Mouse (Mus musculus) spleen, postnatal 4 days (tissue): Measurements from ENCODE around the gene Pde3a.
"Not testable (repeated sequence)": the region's sequence is repeated elsewhere in the genome, so short reads cannot be mapped to it uniquely, and the experiment has no call there.

Experiments
- DNase-seq, 2 experiments: peaks; one replicate each; pipeline ENCODE4 v3.0.0; 2022; ENCODE audit warnings: low spot score in 2 of 2

Pde3a gene

GRCm38 (mm10) chr6:141322961-141323360 is 73.9 kb downstream of the Pde3a start:
- DNase-seq: no peak

GRCm38 (mm10) chr6:141327134-141327533 is 78.1 kb downstream of the Pde3a start:
- not testable (repeated sequence) for DNase-seq

DNA sequence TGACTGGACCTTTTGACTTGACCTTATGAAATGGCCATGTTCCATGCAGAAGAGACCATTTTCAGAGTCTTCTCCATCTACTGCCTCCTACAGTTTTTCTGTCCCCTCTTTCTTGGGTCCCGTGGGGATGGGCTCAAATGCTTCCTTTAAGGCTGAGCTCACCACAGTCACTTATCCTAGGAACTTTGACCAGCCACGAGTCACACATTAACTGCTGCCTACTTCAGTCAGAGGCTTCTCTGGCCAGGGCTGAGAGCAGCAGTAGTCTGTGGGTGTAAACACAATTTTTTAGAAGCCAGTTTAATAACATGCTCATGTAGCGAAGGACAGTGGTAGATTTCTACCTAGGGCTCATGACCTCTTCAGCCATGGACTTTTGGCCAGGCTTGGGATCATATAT is 79.0 kb downstream of the Pde3a start:
- no peak for DNase-seq

DNA sequence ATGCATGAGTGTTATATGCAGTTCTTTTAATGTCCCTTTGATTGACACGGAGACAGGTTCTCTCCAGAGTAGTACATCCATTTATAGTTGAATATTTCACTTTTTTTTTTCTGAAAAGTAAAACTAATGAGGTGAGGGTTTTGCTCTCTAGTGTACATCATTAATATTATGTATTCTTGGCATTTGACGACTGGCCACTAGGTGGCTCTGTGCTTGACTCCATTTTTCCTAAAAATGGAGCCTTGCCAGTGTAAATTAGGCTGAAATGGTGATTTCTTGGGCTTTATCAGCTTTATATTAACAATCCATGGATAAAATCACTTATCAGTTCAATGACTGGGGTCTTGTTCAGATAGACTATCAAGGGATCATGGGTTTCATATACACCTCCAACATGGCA is 82.4 kb downstream of the Pde3a start:
- no peak for DNase-seq

DNA sequence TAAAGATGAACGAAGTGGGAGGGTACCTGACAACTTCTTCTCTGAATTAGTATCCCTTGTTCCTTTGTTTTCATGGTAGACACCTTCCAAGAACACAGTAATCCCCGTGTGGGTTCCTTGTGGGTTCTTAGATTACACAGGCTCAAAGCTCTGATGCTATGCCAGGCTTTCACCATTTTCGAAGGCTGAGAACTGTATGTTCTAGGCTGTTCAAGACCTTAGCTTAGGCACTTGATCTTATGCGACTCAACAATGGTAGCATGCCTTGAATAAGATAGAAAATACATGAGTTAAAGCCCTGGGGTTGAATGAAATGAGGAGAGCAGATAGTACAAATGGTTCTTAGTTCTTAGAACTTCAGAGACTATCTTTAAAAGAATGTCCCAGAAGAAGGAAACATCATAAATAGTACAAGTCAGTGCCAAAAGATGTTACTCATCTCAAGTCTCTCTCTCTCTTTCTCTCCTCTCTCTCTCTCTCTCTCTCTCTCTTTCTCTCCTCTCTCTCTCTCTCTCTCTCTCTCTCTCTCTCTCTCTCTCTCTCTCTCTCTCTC is 83.6 kb downstream of the Pde3a start:
- DNase-seq: no peak

- DNase-seq: no peak
These were observed 84.2 kb downstream of the Pde3a start for GRCm38 (mm10) chr6:141333245-141333644.

GRCm38 (mm10) chr6:141335878-141336277 is 86.8 kb downstream of the Pde3a start:
- no peak for DNase-seq

DNA sequence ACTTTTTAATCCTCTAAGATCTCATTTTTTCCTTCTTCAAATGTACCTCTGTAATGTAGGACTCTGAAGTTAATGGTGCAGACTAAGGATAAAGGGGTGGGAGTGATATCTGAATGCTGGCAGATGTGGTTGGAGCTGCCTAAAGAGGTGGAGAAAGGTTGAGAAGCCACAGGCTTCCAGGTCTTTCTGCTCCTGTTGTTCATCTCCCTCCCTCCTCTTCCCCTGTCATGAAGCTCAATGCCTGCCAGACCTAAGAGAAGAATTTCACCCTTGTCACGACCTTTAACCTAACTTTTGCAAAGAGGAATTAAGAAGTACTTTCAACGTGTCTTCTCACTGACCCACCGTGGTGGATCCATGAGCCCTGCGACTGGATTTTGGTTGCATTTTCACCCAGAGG is 87.4 kb downstream of the Pde3a start:
- DNase-seq: no peak

DNA sequence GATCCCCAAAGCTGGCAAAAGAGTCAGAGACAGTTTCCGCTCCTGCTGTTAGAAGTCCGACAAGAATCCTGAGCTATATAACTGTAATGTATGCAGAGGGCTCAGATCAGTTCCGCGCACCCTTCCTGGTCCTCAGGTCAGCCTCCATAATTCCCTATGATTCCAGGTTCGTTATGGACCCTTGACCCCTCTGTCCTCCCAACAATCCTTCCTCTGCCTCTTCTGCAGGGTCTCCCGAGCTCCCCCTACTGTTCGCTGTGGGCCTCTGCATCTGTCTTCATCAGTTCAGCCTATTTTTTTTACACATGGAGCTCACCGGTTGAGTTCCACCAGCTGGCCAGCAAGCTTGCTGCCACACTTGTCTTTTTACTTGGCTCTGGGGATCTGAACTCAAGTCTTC is 88.6 kb downstream of the Pde3a start:
- DNase-seq: peak in 1 of 2 experiments; percentile 61

GRCm38 (mm10) chr6:141341385-141341784 is 92.3 kb downstream of the Pde3a start:
- DNase-seq: no peak

DNA sequence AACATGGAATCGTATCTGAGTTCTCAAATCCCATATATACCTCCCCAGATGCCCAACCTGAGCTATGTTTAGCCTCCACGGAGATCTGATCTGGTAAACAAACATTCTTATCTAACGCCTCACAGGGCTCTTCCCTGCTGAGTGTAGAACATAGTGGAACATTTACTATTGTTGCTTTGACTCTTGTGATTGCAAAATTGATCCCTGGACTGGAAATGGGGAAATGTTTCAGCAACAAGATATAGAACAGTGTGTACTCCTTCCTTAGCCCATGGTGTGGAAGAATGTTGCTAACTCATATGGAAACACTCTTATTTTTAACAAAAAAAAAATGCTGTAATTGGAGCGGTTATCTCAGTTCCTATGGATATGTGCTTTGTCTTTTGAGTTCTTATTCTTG is 98.8 kb downstream of the Pde3a start:
- no peak for DNase-seq

GRCm38 (mm10) chr6:141348542-141348941 is 99.5 kb downstream of the Pde3a start:
- no peak for DNase-seq

DNA sequence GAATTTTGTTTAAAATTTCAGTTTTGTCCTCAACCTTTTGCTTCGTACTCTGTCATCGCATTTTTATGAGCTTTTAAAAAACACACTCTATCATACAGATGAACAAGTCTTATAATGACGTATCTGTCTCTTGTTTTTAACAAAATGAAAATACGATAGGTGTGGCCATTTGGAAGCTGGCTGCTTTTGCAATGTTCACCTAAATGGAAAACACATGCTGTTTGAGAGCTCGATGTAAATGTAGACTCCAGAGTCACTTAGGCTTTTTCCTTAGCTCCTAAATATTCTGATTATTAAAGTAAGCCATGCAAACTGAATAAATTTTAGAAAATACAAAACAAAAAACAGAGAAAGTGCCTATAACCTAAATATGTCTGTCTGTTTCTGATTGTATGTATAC is 101.2 kb downstream of the Pde3a start:
- no peak for DNase-seq

DNA sequence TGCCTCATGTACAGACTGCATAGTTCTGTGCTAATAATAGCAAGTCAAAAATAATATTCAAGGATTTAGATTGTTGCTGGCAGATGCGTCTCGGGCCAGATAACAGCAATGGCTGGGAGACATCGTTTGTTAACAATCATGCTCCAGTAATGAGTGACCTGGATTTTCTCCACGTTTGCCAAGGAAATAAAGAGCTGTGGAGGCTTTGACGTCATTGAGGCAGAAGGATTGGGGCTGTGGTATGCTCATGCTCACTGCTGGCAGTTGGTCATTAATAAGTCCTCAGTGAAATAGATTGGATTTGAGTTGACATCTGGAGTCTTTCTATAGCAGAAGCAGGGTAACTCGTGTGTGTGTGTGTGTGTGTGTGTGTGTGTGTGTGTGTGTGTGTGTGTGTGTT is 103.2 kb downstream of the Pde3a start:
- DNase-seq: no peak

DNA sequence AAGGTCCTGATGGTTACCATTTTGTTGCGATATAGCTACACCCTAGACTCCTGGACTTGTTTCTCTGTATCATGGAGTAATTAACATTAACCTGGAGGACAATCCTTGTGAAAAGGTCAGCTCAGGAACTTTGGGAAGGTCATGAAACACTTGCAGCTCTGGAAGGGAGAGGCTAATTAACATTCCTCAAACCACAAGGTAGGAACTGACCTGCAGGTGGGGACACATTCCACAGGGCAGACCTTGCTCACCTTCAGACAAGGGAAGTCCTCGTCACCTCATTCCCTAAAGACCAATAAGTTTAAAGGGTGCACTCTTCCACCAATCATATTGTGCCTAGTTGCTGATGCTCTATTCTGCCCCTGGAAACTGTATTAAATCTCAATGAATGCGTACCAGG is 114.6 kb downstream of the Pde3a start:
- no peak for DNase-seq

DNA sequence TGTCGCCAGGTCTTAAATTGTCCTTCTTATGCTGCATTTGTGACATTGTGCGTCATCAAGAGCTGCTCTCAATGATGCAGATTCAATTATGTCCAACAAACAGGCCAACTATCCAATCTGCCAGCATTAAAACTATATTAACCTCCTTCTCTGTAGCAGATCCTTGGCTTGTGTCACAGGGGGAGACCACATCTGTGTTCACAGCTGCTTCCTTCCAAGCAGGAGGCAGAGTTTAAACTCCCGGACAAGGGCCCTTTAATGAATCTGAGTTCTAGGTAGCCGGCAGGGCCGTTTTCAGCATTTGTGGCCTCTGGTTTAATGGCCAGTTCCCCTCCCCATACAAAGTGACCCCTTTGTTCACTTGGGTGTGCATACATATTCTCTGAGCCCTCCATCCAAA is 118.0 kb downstream of the Pde3a start:
- DNase-seq: no peak

DNA sequence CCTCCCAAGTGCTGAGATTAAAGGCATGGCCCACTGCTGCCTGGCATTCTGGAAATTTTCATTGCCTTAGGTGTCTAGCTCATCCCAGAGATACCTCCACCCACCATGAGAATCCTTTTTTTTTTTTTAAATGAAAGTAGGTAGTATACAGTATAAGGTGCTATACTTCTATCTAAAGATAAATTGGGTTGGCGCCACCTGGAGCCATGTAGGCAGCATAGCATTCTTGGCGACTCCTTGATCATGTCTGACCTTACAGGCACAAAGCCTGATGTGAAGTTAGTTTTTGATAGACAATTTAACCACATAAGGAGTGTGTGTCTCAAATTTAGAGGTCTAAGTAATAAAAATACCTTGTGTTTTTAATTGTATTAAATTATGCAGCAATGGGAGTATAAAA is 123.6 kb downstream of the Pde3a start:
- DNase-seq: no peak

GRCm38 (mm10) chr6:141374469-141375057 is 125.5 kb downstream of the Pde3a start:
- no peak for DNase-seq

DNA sequence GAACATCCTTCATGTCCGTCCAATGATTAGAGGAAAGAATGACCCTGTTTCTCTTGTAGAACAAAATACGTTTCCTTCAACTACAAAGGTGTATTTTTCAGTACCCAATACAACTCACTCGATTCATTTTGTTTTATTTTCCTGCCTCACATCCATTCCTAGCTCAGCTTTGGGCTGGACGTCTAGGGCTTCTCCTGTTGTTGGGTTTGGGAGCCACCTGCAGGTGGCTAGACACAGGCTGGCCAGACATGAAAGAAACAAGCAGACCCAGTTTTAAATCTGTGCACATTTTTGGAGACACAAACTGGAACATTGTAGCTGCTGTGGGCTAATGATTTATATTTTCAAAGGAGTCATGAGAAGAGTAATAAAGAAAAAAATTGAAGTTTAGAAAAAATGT is 126.1 kb downstream of the Pde3a start:
- DNase-seq: no peak

GRCm38 (mm10) chr6:141380927-141381326 is 131.9 kb downstream of the Pde3a start:
- peak in 1 of 2 experiments; percentile 34 for DNase-seq

DNA sequence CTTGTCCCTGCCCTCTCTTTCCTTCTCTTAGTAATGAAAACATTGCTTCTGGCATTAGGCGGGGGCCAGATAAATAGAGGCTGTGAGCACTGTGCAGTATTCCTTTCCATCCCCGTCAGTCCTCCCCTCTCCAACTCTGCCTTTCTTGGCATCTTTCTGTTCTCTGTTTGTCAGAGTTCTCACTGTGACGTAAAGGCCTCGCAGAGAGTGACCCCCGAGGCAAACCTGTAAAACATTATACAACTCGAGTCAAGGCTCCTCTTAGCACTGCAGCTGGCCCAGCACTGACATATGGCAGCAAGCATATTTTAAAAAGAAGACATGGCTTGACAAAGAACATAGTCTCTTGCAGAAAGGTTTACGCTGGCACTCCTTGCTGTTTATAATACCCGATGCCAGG is 132.4 kb downstream of the Pde3a start:
- no peak for DNase-seq

DNA sequence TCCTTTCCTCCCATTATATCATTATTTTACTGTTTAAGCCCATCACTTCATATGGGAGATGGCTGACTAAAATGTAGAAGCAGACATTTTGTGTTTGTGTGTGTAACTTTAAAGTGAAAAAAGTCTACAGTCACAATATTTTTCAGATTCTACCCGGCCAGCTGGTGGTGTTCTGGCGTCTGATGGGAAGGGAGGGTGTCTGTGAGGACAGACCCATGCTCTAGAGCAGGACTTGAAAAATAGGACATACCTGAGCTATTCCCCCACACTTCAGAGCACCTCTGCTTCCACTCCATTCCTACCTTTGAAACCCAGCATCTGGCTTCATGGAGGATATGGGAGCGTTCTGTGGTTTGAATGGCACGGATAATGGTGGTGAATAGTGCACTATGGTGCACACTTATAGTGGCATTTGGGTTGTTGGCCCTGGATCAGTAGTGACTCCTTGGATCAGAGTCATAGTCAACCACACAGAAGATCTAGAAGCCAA is 132.9 kb downstream of the Pde3a start:
- no peak for DNase-seq

DNA sequence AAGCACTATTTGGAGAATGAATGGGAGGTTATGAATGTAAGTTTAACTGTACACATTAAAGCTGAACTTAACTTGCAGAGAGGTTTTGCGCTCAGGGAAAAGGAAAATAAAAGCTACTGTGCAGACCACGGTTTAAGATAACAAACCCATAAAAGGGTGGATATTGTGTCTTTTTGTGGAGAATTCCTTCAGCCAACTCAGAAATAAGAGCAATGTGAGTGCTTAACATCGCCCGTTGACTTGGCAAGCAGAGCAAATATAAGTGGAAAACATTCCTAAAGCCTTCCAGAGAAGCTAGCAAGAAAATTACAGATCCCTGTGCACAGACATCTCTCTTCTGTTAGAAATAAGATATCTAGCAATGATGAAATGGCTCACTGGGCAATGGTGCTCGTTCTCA is 139.0 kb downstream of the Pde3a start:
- no peak for DNase-seq

GRCm38 (mm10) chr6:141395926-141396325 is 146.9 kb downstream of the Pde3a start:
- DNase-seq: no peak
